Mouse (Mus musculus) hindbrain, embryonic 12.5 days (tissue): Measurements from ENCODE around the gene Ppp1r13b. TPM values are rescaled to one million over a fixed set of nuclear protein-coding genes. Genes with fewer than 3 reads are reported as not detected.
A peak's percentile ranks its signal among the peaks of the same experiment; 100 is the strongest.
"Not testable (repeated sequence)": the region's sequence is repeated elsewhere in the genome, so short reads cannot be mapped to it uniquely, and the experiment has no call there.

Source experiments
- ATAC-seq: fragments of 200-750 bp; cut with Nextera tagmentation; 2 replicates; pipeline ENCODE4 v1.8.0; 2017; ENCODE audit warnings: moderate TSS enrichment; ENCODE audit not compliant: low FRiP score
- H3K27ac ChIP-seq: fragments of 300-500 bp; sonication (generic); 2 replicates; pipeline ENCODE4 v1.5.1; 2016; ENCODE audit warnings: mild to moderate bottlenecking
- H3K27me3 ChIP-seq: fragments of 300-500 bp; sonication (generic); 2 replicates; pipeline ENCODE4 v1.6.1; 2016; ENCODE audit warnings: mild to moderate bottlenecking
- H3K36me3 ChIP-seq: fragments of 300-500 bp; sonication (generic); 2 replicates; pipeline ENCODE4 v1.6.1; 2016; ENCODE audit warnings: mild to moderate bottlenecking
- H3K4me1 ChIP-seq: fragments of 300-500 bp; sonication (generic); 2 replicates; pipeline ENCODE4 v1.6.1; 2016
- H3K4me2 ChIP-seq: fragments of 300-500 bp; sonication (generic); replicated peaks from 2 replicates; pipeline ENCODE4 v1.6.1; 2016; ENCODE audit warnings: mild to moderate bottlenecking
- H3K4me3 ChIP-seq: fragments of 300-500 bp; sonication (generic); 2 replicates; pipeline ENCODE4 v1.5.1; 2016; ENCODE audit warnings: mild to moderate bottlenecking
- H3K9ac ChIP-seq: fragments of 300-500 bp; sonication (generic); 2 replicates; pipeline ENCODE4 v1.6.1; 2016; ENCODE audit warnings: mild to moderate bottlenecking, moderate library complexity
- H3K9me3 ChIP-seq: fragments of 300-500 bp; sonication (generic); replicated peaks from 2 replicates; pipeline ENCODE4 v1.6.1; 2016; ENCODE audit warnings: mild to moderate bottlenecking
- WGBS: fragments of 180-500 bp; shearing (Covaris S2); methylation state at CpG from one replicate; pipeline ENCODE4 v1.1.7; 2016; 5-methylcytosine and 5-hydroxymethylcytosine counted together
- polyA plus RNA-seq: library from polyadenylated mRNA; unstranded; fragments of >200 nt; fragmentation: Nextera tagmentation; extraction: Ambion mirVana; gene quantifications from 2 replicates; pipeline ENCODE4 v1.2.1, GENCODE M21; 2016

Gene Ppp1r13b
- polyA plus RNA-seq = 18.5 and 21.4 TPM in 2 replicates

- Histone ChIP-seq H3K4me1 (peaks cover 12% of the 10 kb centered on the region), H3K27ac (peak within 1 kb of the TSS; percentile 92), H3K27me3 (peaks cover 22% of the 10 kb centered on the region), H3K36me3 (no peaks in the 10 kb centered on the region), H3K4me2 (peak within 1 kb of the TSS; percentile 89), H3K9me3 (no peaks in the 10 kb centered on the region), H3K9ac (peak within 1 kb of the TSS; percentile 87), H3K4me3 (peak within 1 kb of the TSS; percentile 79)
- under 1% methylated on average over 72 of the region's 80 CpGs for WGBS
- ATAC-seq = peak; percentile 96
Measured at GRCm38 (mm10) chr12:111907970-111908681, at the start of gene Ppp1r13b. Gene Ppp1r13b, minus strand, starts transcription at chr12:111908110.

DNA sequence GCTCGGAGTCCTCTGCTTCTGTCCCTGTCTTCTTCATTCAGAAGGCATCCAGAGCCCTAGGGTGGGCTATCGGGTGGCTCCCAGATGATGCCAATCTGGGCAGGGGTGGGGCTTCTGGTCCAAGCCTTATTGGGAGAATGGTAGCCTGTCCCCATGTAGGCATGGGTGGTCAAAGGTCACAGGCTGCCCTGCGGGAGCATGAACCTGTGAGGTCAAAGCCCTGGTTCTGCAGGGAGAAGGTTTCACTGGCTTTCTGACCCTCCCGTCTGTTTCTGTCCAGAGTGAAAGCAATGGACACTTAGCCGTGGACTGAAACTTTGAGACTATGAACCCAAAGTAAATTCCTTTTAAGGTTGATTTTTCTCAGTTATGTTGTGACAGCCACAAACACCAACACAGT is 48.3 kb upstream of the Ppp1r13b start:
- no peak for ATAC-seq
- H3K4me1 ChIP-seq = peaks cover 5% of the 10 kb centered on the region; the same call in 1 of the 2 replicates
- WGBS = 73% methylated on average over 5 of the region's 5 CpGs
- H3K9me3 ChIP-seq = peaks cover 7% of the 10 kb centered on the region
- no peak overlapping the region for H3K9ac ChIP-seq
- H3K4me3 ChIP-seq = no peak overlapping the region
- H3K36me3 ChIP-seq = peaks cover 21% of the 10 kb centered on the region
- H3K4me2 ChIP-seq = no peak overlapping the region
- no peak overlapping the region for H3K27ac ChIP-seq
- H3K27me3 ChIP-seq = no peaks in the 10 kb centered on the region

- Histone ChIP-seq H3K4me1 (peaks cover 5% of the 10 kb centered on the region; the same call in 1 of the 2 replicates), H3K9me3 (no peaks in the 10 kb centered on the region), H3K27ac (no peak overlapping the region), H3K4me2 (no peak overlapping the region), H3K9ac (no peak overlapping the region), H3K27me3 (no peaks in the 10 kb centered on the region), H3K36me3 (no peaks in the 10 kb centered on the region), H3K4me3 (no peak overlapping the region)
- WGBS = 50% methylated on average over 5 of the region's 5 CpGs
- no peak for ATAC-seq
Measured at GRCm38 (mm10) chr12:111951701-111952100, 43.8 kb upstream of the Ppp1r13b start.

- Histone ChIP-seq H3K4me2 (no peak overlapping the region), H3K9ac (no peak overlapping the region), H3K4me1 (peaks cover 5% of the 10 kb centered on the region; the same call in 1 of the 2 replicates), H3K4me3 (no peak overlapping the region), H3K9me3 (no peaks in the 10 kb centered on the region), H3K27ac (no peak overlapping the region), H3K36me3 (no peaks in the 10 kb centered on the region), H3K27me3 (no peaks in the 10 kb centered on the region)
- 76% methylated on average over 5 of the region's 5 CpGs for WGBS
- no peak for ATAC-seq
Measured at GRCm38 (mm10) chr12:111950486-111950885, 42.6 kb upstream of the Ppp1r13b start.

GRCm38 (mm10) chr12:111946716-111947115 is 38.8 kb upstream of the Ppp1r13b start:
- 59% methylated on average over 2 of the region's 2 CpGs for WGBS
- H3K36me3 ChIP-seq = no peaks in the 10 kb centered on the region
- H3K9ac ChIP-seq = no peak overlapping the region
- H3K27ac ChIP-seq = no peak overlapping the region
- H3K4me1 ChIP-seq = peaks cover 3% of the 10 kb centered on the region; the same call in 1 of the 2 replicates
- no peak overlapping the region for H3K4me2 ChIP-seq
- no peaks in the 10 kb centered on the region for H3K9me3 ChIP-seq
- H3K4me3 ChIP-seq = no peak overlapping the region
- H3K27me3 ChIP-seq = no peaks in the 10 kb centered on the region
- ATAC-seq = no peak

- ATAC-seq = peak; percentile 31; the same call in 1 of the 2 replicates
- H3K36me3 ChIP-seq, H3K27me3 ChIP-seq, H3K27ac ChIP-seq, H3K4me2 ChIP-seq, H3K4me1 ChIP-seq, H3K4me3 ChIP-seq, H3K9ac ChIP-seq, H3K9me3 ChIP-seq: not testable (repeated sequence)
- WGBS = 63% methylated on average over 11 of the region's 15 CpGs
Measured at GRCm38 (mm10) chr12:111945765-111946655, 38.1 kb upstream of the Ppp1r13b start.

- Histone ChIP-seq H3K9me3 (no peaks in the 10 kb centered on the region), H3K27me3 (0 out of 2 replicates have a peak, but pooled peaks cover 5% of the 10 kb centered on the region), H3K36me3 (no peaks in the 10 kb centered on the region), H3K4me3 (no peak overlapping the region), H3K27ac (no peak overlapping the region), H3K4me2 (no peak overlapping the region), H3K9ac (no peak overlapping the region), H3K4me1 (no peaks in the 10 kb centered on the region)
- ATAC-seq = no peak
- WGBS = 69% methylated on average over 8 of the region's 8 CpGs
Measured at GRCm38 (mm10) chr12:111945115-111945514, 37.2 kb upstream of the Ppp1r13b start.

GRCm38 (mm10) chr12:111944065-111944987 is 36.4 kb upstream of the Ppp1r13b start:
- WGBS = 76% methylated on average over 18 of the region's 20 CpGs

GRCm38 (mm10) chr12:111943421-111944064 is 35.6 kb upstream of the Ppp1r13b start:
- no peak overlapping the region for H3K9ac ChIP-seq
- H3K4me3 ChIP-seq = no peak overlapping the region
- no peaks in the 10 kb centered on the region for H3K36me3 ChIP-seq
- H3K4me1 ChIP-seq = no peaks in the 10 kb centered on the region
- WGBS = 71% methylated on average over 10 of the region's 10 CpGs
- ATAC-seq = no peak
- H3K4me2 ChIP-seq = no peak overlapping the region
- no peak overlapping the region for H3K27ac ChIP-seq
- H3K27me3 ChIP-seq = 0 out of 2 replicates have a peak, but pooled peaks cover 5% of the 10 kb centered on the region
- H3K9me3 ChIP-seq = no peaks in the 10 kb centered on the region

More at GRCm38 (mm10) chr12:111944065-111944987, 36.4 kb upstream of the Ppp1r13b start:
- not testable (repeated sequence) for H3K36me3 ChIP-seq, H3K9me3 ChIP-seq, H3K4me1 ChIP-seq, H3K9ac ChIP-seq, H3K27ac ChIP-seq, H3K4me2 ChIP-seq, H3K27me3 ChIP-seq, H3K4me3 ChIP-seq
- 0 out of 2 replicates have a peak, but pooled peaks have one; percentile 30 for ATAC-seq

DNA sequence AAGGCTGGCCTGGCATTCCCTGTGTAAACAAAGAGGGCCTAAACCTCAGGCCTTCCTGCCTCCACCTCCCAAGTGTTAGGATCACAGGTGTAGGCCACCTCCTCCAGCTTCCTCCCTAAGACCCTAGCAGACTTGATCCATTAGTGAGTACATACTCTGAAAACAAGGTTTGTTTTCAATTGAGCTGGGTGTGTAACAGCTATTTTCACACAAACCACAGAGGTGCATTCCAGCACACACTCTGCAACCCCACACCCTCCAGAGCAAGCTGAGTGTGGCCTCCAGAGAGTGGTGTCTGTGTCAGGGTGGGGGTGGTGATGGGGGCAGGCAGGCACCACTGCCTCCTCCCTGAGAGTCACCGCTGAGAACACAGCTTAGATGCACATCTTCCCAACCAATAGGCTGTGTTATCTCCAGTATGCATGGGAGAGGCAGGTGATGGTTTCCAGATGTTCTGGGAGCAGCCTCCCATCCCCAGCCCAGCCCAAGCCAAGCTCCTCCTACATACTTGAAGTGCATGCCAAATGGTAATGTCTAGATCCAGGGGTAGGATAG is 30.8 kb upstream of the Ppp1r13b start:
- H3K27ac ChIP-seq = peak overlapping the region; percentile 41; the same call in 1 of the 2 replicates
- H3K36me3 ChIP-seq = no peaks in the 10 kb centered on the region
- 69% methylated on average over 1 of the region's 1 CpGs for WGBS
- H3K27me3 ChIP-seq = 0 out of 2 replicates have a peak, but pooled peaks cover 8% of the 10 kb centered on the region
- H3K9me3 ChIP-seq = no peaks in the 10 kb centered on the region
- peaks cover 18% of the 10 kb centered on the region for H3K4me1 ChIP-seq
- no peak overlapping the region for H3K4me3 ChIP-seq
- H3K9ac ChIP-seq = no peak overlapping the region
- ATAC-seq = no peak
- no peak overlapping the region for H3K4me2 ChIP-seq
